Mouse (Mus musculus) kidney, postnatal 4 days (tissue): ENCODE data around the gene Mlh1.

ENCODE experiments used
- DNase-seq, 2 experiments: peaks; one replicate each; pipeline ENCODE4 v3.0.0; 2021; ENCODE audit warnings: mixed read lengths in 2 of 2

The Mlh1 gene

DNA sequence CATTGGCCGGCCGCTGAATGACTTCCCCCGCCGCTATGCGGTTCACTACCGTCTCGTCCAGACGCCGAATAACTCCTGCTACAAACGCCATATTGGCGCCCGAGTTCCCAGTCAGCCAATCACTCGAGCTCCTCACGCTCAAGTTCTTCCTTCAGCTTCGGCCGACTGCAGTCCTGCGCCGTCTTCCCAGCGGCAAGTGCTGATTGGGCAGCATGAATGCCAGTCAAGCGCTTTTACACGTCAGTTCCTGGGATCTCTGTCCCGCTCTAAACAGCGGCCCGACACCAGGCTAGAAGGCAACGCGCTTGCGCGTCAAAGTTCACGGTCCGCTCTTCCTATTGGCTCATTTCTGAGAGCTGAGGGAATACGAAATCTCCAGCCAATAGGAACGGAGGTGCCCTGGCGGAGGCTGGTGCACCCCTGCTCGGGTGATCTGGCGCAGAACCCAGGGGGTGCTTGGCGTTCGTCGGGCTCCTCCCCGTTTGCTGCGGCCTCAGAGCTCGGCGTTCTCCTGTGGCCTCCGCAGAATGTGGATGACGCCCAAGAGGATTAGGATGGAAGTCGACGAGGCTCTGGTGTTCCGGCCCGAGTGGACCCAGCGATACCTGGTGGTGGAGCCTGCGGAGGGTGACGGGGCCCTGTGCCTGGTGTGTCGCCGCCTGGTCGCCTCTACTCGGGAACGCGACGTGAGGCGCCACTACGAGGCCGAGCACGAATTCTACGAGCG is at the start of gene Mlh1, which contains the start of gene Epm2aip1:
Gene Mlh1, minus strand, starts transcription at position 358 of the 727 bp plus-strand sequence.
Gene Epm2aip1, plus strand, starts transcription at position 496 of the 727 bp plus-strand sequence.
- peak; percentile 100 for DNase-seq

DNA sequence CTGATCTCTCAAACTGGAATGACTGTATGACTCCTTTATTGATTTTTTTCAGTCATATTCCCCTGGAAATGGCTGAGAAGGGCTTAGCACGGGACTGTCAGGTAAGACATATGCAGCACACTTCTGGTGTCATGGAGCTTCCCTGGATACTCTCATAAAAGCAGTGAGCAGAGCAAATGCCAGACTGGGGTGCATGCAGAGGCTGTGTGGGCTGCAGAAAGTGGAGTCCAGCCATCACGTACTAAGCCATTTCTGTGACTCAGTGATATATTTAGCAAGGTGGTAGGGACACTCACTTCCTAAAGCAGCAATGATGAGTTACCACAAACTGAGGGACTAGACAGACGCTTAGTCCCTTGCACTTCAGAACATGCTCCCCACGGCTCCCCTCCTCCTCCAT is 49.3 kb upstream of the Mlh1 start:
- no peak for DNase-seq

DNA sequence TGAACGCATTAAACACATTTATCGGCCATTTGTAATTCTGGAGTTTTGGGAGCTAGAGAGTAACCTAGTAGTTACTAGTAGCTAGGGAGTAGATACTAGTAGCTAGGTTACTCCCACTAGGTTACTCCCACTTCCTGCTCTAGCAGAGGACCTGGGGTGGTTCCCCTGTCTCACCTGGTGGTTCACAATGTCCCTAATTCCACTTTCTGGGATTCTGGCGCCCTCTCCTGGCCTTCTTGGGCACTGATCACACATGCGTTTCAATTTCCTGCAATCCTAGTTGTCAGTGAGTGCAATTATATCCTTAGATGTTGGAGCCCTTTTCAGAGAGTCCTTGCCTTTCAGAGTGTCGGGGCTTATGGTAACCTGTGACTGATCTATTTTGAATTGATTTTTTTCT is 42.6 kb upstream of the Mlh1 start:
- peak; percentile 81 for DNase-seq

DNA sequence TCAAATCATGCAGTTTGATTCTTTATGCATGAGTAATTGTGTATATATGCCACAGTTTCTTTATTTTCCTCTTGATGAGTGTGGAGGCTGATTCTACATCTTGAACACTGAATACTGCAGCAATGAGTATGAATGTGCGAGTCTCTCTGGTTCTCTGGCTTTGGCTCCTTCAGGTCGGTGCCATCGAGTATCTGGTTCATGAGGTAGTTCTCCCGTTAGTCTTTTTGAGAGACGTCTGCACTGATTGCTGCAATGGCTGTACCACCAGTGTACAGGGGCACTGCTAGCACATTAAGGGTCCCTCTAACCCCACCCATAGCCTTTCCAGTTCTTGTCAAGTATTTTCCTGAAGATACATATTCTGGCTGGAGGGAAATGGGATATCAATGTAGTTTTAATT is 42.2 kb upstream of the Mlh1 start:
- no peak for DNase-seq

DNA sequence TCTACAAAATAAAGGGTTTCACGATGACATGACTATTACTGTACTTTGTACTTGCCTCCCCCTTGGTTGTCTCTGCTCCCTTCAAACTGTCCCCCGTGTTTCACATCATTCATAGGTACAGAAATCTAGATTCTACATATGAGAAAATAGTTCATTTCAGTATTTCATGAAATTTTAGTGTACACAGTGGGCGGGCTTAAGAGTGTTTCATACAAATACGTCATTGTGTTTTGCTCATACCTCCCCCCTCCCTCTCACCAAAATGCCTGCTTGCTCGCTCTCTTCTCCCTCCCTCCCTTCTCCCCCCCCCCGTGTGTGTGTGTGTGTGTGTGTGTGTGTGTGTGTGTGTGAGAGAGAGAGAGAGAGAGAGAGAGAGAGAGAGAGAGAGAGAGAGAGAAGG is 41.7 kb upstream of the Mlh1 start:
- DNase-seq: no peak

DNA sequence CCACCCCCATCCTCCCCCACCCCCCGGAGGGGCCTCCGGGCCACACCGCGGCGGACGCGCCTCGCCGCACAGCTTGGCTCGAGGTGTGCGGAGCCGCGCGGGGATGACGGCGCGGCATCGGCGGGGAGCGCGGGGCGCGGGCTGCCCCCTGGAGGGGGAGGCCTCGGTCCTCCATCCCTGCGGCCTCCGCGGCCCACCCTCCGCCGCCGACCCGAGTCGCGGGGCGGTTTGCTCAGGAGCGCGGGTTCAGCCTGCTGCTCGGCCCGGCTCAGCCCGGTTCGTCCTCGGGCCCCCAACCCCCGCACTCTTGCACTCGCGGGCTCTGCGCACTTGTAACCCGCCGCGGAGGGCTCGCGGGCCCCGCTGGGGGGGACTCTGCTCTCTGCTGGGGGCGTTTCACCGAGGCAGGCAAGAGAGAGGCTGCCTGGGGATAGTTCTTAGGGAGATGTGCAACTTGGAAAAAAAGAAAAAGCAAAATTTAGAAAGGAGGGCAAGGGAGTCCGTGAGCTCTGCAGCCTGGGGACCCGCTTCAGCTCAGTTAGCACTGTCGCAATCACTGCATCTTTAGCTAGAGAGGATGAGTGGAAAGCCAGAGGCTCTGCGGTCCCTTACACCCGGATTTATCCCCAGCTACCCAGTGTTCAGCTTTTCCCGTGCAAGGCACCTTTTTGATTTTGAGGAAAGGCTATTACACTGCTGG is 41.0 kb upstream of the Mlh1 start:
- DNase-seq: peak; percentile 8 to 34

DNA sequence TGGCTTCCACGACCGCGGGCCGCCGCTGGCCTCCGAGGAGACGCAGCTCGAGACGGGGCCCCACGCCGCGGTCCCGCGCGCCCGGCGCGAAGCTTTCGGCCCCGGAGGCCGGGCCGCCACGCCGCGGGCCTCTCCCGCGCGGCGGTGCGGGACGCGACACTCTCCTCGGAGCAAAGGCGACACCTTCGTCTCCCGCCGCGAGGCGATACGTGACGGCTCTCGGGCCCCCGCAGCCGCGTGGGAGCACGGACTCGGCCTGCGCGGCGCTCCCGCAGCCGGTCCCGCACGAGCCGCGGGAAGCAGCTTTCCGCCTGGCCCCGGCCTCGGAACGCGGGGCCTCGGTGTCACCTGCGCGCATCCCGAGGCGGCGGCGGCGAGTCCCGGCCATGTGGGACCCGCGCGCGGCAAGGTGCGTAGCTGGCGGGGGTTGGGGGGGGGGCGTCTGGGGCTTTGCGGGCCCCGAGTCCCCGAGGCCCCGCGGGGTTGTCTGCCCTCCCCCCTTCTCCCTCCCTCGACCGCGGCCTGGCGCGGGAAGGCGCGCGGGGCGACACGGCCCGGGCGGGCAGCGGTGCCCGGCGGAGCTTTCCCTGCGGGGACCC is 40.4 kb upstream of the Mlh1 start:
- no peak for DNase-seq

DNA sequence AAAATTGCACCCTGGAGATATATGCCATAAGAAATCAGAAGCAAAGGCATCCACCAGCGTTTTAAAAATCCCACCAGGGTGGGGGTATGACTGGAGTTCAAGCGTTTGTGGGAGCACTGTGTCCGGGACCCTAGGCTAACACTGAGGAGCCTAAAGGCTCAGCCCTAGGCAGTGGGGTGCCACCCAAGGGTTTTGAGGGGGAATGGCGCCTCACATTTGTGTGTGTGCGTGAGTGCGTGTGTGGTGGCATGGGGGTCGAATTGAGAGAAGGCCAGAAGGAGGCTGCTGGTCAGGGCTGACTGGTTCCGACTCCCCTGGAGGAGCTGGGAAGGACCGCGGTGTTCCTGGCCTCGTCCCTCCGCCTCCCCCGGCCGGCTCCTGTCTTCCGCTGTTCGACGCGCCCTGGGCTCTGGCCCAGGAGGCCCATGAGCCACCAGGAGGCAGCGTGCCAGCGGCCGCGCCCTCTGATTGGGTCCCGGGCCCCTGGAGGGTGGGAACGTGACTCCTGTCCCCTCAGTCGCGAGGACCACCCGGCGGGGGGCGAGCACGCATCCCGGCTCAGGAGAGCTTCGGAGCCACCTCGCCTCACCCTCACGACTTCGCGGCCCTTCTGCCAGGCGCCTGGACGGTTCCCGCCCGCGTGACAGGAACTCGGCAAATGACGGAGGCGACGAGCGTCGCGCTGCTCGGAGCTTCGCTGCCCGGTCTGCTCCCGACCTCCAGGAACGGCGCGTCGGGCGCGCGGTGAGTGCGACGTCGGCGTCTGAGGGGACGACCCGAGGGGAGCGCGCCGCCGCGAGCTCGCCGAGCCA is 39.6 kb upstream of the Mlh1 start, which contains the start of gene Trank1:
Gene Trank1, plus strand, starts transcription at position 709 of the 812 bp plus-strand sequence.
- DNase-seq: peak; percentile 49 to 66

DNA sequence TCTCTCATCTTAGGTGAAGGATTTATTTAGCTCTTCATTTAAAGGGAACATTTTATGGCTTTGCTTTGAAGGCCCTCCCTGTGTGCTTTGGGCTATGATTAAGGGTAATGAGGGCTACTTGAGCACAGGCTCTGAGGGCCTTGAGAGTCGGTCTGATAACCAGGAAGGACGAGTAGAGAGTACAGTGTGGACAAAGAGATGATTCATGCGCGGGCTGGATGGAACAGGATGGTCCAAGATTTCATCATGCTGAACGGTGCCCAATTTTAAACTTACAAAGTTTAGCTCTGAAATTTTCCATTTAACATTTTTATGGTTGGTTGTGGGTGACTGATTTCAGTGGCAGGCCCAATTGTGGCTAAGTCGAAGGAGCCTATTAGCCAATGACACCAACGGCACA is 34.6 kb upstream of the Mlh1 start:
- DNase-seq: no peak

DNA sequence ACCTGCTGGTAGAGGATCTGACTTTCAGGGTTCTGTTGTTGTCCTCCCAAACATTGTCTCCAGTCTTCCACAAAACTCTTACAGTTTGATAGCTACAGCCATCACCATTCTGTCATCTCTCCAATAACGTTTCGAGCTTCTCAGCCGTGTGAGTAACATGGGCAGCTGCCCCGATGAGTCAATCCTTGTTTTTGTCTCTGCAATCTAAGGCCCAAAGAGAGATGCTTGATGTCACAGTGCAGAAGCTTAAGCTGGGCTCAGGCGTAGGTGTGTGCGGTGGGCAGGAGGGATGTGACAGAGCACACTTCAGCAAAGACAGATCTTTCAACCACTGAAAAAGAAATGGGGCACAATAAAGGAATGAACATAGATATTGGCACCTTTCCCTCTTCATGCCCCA is 32.4 kb upstream of the Mlh1 start:
- DNase-seq: no peak

DNA sequence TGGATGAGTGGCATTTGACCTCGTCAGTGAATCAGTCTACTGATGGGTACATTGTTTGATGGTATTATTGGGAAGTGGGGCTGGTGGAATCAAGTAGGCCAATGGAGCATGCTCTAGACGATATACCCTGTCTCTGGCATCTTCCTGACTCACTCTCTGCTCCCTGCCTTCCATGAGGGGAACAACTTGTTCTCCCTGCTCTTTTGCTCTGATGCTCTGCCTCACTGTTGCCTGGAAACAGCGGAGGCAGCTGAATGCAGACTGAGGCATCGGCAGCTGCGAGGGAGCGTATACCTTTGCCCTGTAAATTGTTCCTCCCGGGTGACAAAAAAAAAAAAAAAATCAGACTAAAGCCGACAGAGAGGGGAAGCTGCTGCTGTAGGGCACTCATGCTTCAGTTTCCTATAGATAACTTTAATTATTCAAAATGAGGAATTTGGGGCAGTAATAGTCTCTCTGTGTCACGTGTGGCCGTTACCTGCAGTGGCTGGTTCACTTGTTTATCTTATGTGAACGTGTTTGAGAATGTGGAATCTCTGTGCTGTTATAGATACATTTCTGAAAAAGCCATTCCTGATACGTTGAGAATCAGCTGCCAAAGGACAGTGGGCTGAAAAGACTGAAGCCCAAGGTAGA is 30.7 kb upstream of the Mlh1 start:
- no peak for DNase-seq

DNA sequence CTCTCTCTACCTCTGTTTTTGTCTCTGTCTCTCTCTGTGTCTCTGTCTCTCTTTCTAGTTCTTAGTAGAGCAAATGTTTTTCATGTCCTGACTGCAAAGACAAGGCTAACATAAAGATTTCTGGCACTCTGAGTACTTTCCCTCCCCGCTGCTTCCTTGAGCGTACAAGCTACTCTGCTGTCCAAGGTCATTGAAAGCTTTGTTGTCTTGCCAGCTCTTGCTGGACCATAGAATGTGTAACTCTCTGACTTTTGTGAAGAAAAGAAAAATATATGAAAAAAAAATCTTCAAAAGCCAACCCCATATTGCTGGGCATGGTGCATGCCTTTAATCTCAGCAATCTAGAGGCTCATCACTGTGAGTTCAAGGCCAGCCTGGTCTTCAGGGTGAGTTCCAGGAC is 27.0 kb upstream of the Mlh1 start:
- DNase-seq: peak in 1 of 2 experiments; percentile 12

DNA sequence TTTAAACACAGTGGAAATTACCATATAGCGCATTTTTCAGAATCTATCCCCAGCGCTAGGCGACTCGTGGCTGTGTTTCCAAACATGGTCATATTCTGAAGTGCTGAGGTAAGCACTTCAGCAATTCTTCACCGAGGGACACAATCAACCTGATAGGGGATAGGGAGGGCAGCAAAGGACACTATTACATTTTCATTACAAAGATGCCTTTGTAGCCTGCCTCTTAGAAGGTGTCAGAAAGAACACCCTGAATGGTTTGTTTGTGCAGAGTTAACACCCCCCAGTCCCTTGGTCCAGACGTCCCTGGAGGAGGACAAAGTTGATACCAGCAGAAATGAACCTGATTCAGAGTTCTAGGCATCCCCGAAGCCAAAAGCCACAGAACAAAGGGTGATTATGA is 24.8 kb upstream of the Mlh1 start:
- no peak for DNase-seq

DNA sequence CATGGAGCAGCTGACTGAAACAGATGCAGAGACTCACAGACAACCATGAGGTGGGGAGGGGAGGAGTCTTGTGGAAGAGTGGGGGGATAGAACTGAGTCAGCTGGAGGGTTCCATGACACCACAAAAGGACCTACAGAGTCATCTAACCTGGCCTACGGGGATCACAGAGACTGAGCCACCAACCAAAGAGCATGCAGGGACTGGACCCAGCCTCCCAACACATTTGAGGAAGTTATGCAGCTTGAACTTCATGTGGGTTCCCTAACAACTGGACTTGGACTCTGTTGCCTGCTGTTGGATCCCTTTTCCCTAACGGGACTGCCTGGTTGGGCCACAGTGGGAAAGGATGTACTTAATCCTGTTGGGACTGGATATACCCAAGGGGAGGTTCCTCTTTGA is 23.7 kb upstream of the Mlh1 start:
- no peak for DNase-seq

DNA sequence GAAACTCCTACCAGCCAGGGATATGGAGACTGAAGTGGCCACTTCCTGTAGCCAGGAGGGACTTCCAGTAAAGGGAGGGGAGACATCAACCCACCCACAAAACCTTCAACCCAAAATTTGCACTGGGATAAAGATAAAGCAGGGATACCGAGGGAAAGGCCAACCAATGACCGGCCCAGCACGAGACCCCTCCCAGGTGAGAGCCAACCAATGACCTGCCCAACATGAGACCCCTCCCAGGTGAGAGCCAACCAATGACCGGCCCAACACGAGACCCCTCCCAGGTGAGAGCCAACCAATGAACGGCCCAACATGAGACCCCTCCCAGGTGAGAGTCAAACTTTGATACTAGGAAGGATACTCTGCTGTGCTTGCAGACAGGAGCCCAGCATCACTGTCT is 23.3 kb upstream of the Mlh1 start:
- DNase-seq: no peak

DNA sequence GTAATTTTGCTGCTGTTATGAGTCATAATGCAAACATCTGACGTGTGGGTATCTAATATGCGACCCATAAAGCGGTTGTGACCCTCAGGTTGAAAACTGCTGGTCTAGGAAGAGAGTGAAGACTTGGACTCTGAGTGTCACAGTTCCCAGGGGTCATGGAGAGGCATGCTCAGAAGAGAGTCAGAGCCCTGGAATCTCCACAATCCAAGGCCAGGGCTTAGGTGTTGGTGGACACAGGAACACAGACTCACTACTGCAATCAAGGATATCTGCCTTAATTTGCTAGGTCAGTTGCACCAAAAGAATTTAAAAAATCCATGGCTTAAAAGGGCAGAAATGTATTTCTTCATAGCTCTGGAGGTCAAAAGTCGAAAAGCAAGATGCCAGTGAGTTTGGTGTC is 21.6 kb upstream of the Mlh1 start:
- DNase-seq: no peak

DNA sequence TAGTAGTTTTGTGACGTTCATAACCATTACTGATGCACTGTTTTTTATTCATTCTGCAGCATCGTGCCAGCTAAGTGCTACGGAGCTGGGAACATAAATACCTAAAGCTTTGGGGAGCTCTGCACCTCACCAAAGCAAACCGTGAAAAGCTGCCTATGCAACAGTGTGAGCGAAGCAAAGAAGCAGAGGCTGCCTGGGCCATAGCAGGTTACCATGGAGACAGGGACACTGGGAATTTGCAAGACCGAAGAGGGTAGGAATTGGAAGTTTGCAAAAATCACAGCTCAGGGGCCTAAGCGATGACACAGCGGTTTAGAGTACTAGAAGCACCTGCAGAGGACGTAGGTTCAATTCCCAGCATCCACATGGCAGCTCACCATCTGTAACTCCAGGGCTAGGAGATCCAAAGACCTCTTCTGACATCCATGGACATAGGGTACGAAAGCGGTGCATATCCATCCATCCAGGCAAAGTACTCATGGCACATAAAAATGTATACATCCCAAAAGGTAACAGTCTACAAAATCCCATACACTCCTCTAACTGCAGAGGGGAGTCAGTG is 19.0 kb upstream of the Mlh1 start:
- no peak for DNase-seq

DNA sequence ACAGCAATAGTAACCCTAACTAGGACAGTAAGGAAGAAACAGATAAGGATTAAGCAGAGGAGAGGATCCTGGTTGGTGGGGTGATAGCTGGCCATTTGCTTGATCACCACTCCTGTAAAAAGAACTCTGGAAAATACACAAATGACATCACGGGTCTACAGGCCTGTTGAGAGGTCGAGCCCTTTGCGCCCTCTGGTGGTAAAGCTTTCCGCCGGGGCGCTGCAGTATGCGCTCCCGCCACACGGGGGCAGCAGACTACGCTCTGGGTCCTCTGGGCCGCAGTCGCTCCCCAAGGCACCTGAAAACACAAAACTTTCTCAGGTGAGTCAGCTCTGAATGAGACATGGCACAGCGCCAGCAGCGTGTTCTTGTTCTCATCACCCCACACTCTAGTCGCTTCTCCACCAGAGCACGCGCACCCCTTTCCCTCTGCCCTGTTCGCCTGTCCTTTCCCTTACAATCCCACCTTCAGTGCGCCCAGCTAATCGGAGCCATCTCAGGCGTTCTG is 18.3 kb upstream of the Mlh1 start:
- DNase-seq: peak; percentile 89 to 92

DNA sequence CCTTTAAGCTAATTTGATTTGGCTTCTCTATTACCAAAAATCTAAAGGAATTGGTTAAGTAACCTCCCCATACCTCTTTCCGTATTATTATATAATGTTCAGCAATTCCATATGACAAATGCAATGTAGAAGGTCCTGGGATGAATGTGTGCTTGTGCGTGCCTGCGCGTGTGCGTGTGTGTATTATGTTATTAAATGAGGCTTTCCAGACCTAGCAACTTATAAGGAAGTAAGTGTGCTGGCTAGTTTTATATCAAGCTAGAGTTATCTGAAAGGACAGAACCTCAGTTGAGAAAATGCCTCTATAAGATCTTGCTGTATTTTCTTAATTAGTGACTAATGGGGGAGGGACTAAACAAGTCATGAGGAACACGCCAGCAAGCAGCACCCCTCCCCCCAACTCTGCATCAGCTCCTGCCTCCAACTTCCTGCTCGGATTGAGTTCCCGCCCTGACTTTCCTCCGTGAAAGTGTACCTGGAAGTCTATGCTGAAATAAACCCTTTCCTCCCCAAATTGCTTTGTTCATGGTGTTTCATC is 17.8 kb upstream of the Mlh1 start:
- DNase-seq: peak; percentile 61 to 81

DNA sequence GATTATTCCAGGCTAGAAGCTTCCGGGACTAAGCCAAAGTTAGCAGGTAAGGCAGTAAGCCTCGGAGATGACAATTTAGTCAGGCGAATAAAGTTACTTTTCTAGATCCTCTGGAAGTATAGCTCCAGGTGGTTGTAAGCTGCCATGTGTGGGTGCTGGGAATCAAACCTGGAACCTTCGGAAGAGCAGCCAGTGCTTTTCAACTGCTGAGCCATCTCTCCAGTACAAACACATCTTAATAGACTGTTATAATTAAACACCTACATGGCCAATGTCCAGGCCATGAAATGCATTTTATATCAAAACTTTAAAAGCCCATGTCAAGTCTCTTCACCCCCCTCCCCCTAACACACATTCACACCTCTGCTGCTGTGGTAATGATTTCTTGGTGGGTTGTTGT is 16.4 kb upstream of the Mlh1 start:
- no peak for DNase-seq

DNA sequence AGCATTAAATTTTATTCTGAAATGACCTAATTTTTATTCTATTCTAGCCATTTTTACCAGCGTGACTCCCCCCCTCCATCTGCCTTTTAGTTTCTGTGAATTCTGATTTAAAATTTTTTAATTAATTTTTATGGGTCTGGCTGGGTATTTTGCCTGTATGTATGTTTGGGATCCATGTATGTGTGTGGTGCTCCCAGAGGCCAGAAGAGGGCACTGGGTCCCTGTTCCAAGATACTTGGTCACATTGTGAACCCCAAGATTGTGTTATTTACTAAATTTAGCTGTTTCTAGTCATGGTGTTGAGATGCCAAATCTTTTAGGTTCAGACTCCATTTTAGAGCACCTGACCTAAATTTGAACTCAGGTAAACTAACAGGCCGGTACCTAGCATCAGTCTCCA is 14.9 kb upstream of the Mlh1 start:
- DNase-seq: no peak

DNA sequence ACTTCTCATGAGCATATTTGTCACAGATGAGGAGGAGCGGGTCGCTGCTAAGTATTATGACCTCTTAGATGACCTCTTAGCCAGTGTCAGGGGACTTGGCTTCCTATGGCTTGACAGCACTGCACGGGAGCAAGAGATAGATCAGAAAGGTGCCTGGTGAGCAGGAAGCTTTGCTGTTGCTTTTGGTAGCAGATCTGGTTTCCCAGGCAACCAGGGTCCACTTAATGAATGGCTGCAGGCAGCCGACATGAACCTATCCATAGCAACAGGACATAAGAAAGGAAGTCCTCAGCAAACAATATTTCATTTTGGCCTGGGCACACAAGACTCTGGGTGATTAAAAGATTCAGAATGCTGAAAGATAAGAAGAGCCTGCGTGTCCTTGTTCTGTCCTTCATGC is 14.1 kb upstream of the Mlh1 start:
- DNase-seq: no peak
